Mouse (Mus musculus) myocyte (in vitro differentiated cells): Measurements from ENCODE around the gene A030005K14Rik.

ENCODE experiments used
- CEBPB ChIP-seq: IDR thresholded peaks from 2 replicates; pipeline ENCODE4 v1.6.1; 2011; ENCODE audit warnings: mild to moderate bottlenecking, moderate library complexity; ENCODE audit not compliant: poor library complexity, insufficient read depth, severe bottlenecking
- E2F4 ChIP-seq: IDR thresholded peaks from one replicate; pipeline ENCODE4 v1.6.1; 2011; ENCODE audit warnings: mild to moderate bottlenecking, control low read depth, moderate library complexity; ENCODE audit not compliant: insufficient read depth
- MAX ChIP-seq: IDR thresholded peaks from one replicate; pipeline ENCODE4 v1.6.1; 2011; ENCODE audit warnings: low read depth, mild to moderate bottlenecking, control low read depth
- MYOD1 ChIP-seq, 3 experiments: IDR thresholded peaks; one replicate each; pipeline ENCODE4 v1.6.1; 2011; ENCODE audit warnings: control low read depth in 2 of 3, low read depth in 2 of 3, mild to moderate bottlenecking in 2 of 3, moderate library complexity in 1 of 3; ENCODE audit not compliant: insufficient read length in 2 of 3, control insufficient read depth in 1 of 3
- MYOG ChIP-seq, 3 experiments: IDR thresholded peaks; one replicate each; pipeline ENCODE4 v1.6.1; 2011; ENCODE audit warnings: control low read depth in 2 of 3, low read depth in 2 of 3, mild to moderate bottlenecking in 2 of 3; ENCODE audit not compliant: insufficient read length in 2 of 3, control insufficient read depth in 1 of 3, insufficient read depth in 1 of 3
- POLR2A ChIP-seq: IDR thresholded peaks from one replicate; pipeline ENCODE4 v1.6.1; 2011; ENCODE audit warnings: low read depth, mild to moderate bottlenecking, control low read depth, moderate library complexity; ENCODE audit not compliant: insufficient read length
- POLR2AphosphoS2 ChIP-seq: IDR thresholded peaks from one replicate; pipeline ENCODE4 v1.6.1; 2011; ENCODE audit warnings: low read depth, control low read depth; ENCODE audit not compliant: insufficient read length
- TCF12 ChIP-seq: IDR thresholded peaks from one replicate; pipeline ENCODE4 v1.6.1; 2011; ENCODE audit warnings: mild to moderate bottlenecking, control low read depth; ENCODE audit not compliant: poor library complexity, insufficient read depth, severe bottlenecking
- TCF3 ChIP-seq: IDR thresholded peaks from one replicate; pipeline ENCODE4 v1.6.1; 2011; ENCODE audit warnings: low read depth, control low read depth; ENCODE audit not compliant: insufficient read length
- USF1 ChIP-seq: IDR thresholded peaks from one replicate; pipeline ENCODE4 v1.6.1; 2011; ENCODE audit warnings: low read depth, mild to moderate bottlenecking, control low read depth, moderate library complexity

DNA sequence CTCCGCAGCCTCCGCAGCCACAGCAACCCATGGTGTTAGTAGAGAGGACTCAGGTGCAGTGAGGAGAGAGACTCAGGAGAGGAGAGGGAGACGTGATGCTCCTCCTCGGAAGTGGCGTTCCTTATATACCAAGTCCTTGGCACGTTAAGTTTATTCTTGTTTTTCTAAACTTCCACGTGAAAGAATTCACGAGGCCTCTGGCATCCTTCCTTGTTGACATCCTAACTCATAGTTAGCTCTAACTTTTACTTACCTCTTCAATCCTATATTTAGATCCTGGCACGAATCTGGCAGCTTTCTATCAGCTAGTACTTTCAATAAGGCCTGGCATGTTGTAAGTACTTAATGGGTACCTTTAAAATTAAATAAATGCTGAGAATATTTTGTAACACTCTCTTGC lies at the start of gene A030005K14Rik:
- no peak for TF ChIP-seq MYOG (IDR thresholded peaks at IDR 0.05; ENCODE audit: control insufficient read depth in 1 of 3, insufficient read depth in 1 of 3, insufficient read length in 2 of 3, low read depth in 2 of 3)
- TF ChIP-seq MAX: no peak
- TF ChIP-seq POLR2A: no peak
- no peak for TF ChIP-seq POLR2AphosphoS2
- no peak for TF ChIP-seq TCF3
- TF ChIP-seq TCF12: no peak
- TF ChIP-seq CEBPB: no peak
- no peak for TF ChIP-seq MYOD1 (IDR thresholded peaks at IDR 0.05; ENCODE audit: control insufficient read depth in 1 of 3, insufficient read length in 2 of 3, low read depth in 2 of 3)
- no peak for TF ChIP-seq USF1
- TF ChIP-seq E2F4: no peak
